In the genomic region with DNA sequence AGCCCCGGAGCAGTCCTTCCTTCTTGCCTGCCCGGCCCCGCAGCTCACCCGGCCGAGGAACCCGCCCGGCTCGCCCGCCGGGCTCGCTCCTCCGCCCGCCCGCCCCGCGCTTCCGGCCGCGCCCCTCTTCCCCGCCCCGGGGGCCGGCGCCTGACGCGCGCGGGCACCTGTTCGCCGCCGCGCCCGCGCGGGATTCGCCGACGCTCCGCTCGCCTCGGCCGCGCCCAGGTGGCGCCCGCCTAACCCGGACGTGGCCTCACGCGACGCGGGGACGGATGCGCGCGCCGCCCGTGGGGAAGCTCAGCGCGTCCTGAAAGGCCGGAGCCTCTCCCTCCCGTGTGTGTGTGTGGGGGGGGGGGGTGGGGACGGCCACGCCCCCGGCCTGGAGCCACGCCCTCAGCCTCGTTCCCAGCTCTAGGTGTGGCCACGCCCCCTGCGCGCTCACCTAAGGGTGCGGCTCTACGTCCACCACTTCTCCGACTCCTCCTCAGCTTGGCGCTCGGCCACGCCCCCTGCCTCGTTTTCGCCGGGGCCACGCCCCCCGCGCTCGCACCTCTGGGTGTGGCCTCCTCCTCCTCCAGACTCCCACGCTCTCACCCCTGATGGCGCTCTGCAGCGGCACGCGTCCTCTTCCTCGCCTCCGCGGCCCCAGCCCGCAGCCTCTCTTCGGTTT, we compare ENCODE assay signal across 8 mouse cellular contexts. TPM values are rescaled to one million over a fixed set of nuclear protein-coding genes. Genes with fewer than 3 reads are reported as not detected.
A peak's percentile ranks its signal among the peaks of the same experiment; 100 is the strongest.
DNase-seq lines count a peak whose midpoint lies in the region; ATAC-seq and TF ChIP-seq lines count a peak whose summit lies in the region.

No protein-coding gene starts in this region.

- peak overlapping the region; percentile 86 for H3K4me2 ChIP-seq in heart, postnatal 0 days (ENCODE audit: low read depth, low read length)
- H3K4me2 ChIP-seq in liver, embryonic 15.5 days: peak overlapping the region; percentile 89
- H3K4me2 ChIP-seq in neural tube, embryonic 13.5 days: peak overlapping the region; percentile 71

- TF ChIP-seq EP300 in heart, postnatal 0 days (IDR thresholded peaks at IDR 0.05; ENCODE audit: low read depth): no peak

- H3K27me3 ChIP-seq in heart, postnatal 0 days (ENCODE audit: control insufficient read depth, insufficient read depth, low read length): peaks cover 44% of the 10 kb centered on the region
- peaks cover 54% of the 10 kb centered on the region for H3K27me3 ChIP-seq in liver, embryonic 15.5 days
- peaks cover 22% of the 10 kb centered on the region for H3K27me3 ChIP-seq in neural tube, embryonic 13.5 days

- peak; percentile 90 for ATAC-seq in CD4-positive, CD25-positive, alpha-beta regulatory T cell, adult 4 months
- ATAC-seq in heart, postnatal 0 days (ENCODE audit: insufficient read depth, low read depth): peak; percentile 53
- ATAC-seq in liver, embryonic 15.5 days (ENCODE audit: insufficient read depth): peak; percentile 79
- peak; percentile 89 for ATAC-seq in neural tube, embryonic 13.5 days (ENCODE audit: low read depth)

- no peak for TF ChIP-seq CTCF in heart, postnatal 0 days (IDR thresholded peaks at IDR 0.05; ENCODE audit: low read depth)

- peak; percentile 60 for DNase-seq in c-Kit-negative CD71-positive TER-119-positive erythroid progenitor cells, embryonic 14.5 days (ENCODE audit: low read depth, low spot score)
- peak; percentile 50 for DNase-seq in fat pad, adult 2 months (ENCODE audit: extremely low read depth, low read depth, low spot score)
- DNase-seq in heart, postnatal 0 days (ENCODE audit: low spot score): peak; percentile 8
- DNase-seq in kidney, postnatal 4 days: peak; percentile 93 to 96
- peak; percentile 92 for DNase-seq in telencephalon, adult 2 months (ENCODE audit: low read depth, low spot score)

- H3K4me3 ChIP-seq in heart, postnatal 0 days (ENCODE audit: low read depth, low read length): peak overlapping the region; percentile 50
- H3K4me3 ChIP-seq in liver, embryonic 15.5 days (replicated peaks): peak overlapping the region; percentile 60
- peak overlapping the region; percentile 78 for H3K4me3 ChIP-seq in neural tube, embryonic 13.5 days

- peaks cover 6% of the 10 kb centered on the region for H3K4me1 ChIP-seq in heart, postnatal 0 days (ENCODE audit: control insufficient read depth, insufficient read depth)
- peaks cover 21% of the 10 kb centered on the region for H3K4me1 ChIP-seq in liver, embryonic 15.5 days (replicated peaks)
- H3K4me1 ChIP-seq in neural tube, embryonic 13.5 days (replicated peaks): peaks cover 24% of the 10 kb centered on the region

- no peaks in the 10 kb centered on the region for H3K36me3 ChIP-seq in heart, postnatal 0 days (replicated peaks; ENCODE audit: control insufficient read depth, insufficient read depth, low read length)
- no peaks in the 10 kb centered on the region for H3K36me3 ChIP-seq in liver, embryonic 15.5 days (replicated peaks)
- no peaks in the 10 kb centered on the region for H3K36me3 ChIP-seq in neural tube, embryonic 13.5 days

- under 1% methylated on average over 79 of the region's 91 CpGs for WGBS in heart, postnatal 0 days
- under 1% methylated on average over 75 of the region's 91 CpGs for WGBS in liver, embryonic 15.5 days (ENCODE audit: insufficient replicate concordance)
- WGBS in neural tube, embryonic 13.5 days: under 1% methylated on average over 63 of the region's 91 CpGs

- H3K9ac ChIP-seq in heart, postnatal 0 days (replicated peaks; ENCODE audit: low read depth, low read length): no peak overlapping the region
- no peak overlapping the region for H3K9ac ChIP-seq in liver, embryonic 15.5 days
- peak overlapping the region; percentile 90 for H3K9ac ChIP-seq in neural tube, embryonic 13.5 days

- no peak overlapping the region for H3K27ac ChIP-seq in heart, postnatal 0 days (ENCODE audit: low read depth)
- 0 out of 2 replicates have a peak overlapping the region, but pooled peaks have one; percentile 38 for H3K27ac ChIP-seq in liver, embryonic 15.5 days (replicated peaks)
- peak overlapping the region; percentile 98 for H3K27ac ChIP-seq in neural tube, embryonic 13.5 days (replicated peaks)

- no peaks in the 10 kb centered on the region for H3K9me3 ChIP-seq in heart, postnatal 0 days (replicated peaks; ENCODE audit: control insufficient read depth, low read length)
- H3K9me3 ChIP-seq in liver, embryonic 15.5 days (replicated peaks): no peaks in the 10 kb centered on the region
- H3K9me3 ChIP-seq in neural tube, embryonic 13.5 days: no peaks in the 10 kb centered on the region

RNA-seq across cellular contexts. Expression of a gene that starts 0.9 kb away (rescaled TPM):
- 10 to 100 TPM; 15.7 to 17.7 TPM for polyA plus RNA-seq in CD4-positive, CD25-positive, alpha-beta regulatory T cell, adult 4 months (2017; shearing (Covaris generic))
- 6.9 and 10.7 TPM in 2 replicates for total RNA-seq in heart, postnatal 0 days (2014; rRNA removed; ENCODE audit: low replicate concordance)
- polyA plus RNA-seq in heart, postnatal 0 days (2015; fragmentation: Nextera tagmentation; extraction: Ambion mirVana): 9.0 and 9.6 TPM in 2 replicates
- polyA plus RNA-seq in liver, embryonic 15.5 days (2015; fragmentation: Nextera tagmentation; extraction: Ambion mirVana): 2.1 and 2.4 TPM in 2 replicates
- polyA plus RNA-seq in neural tube, embryonic 13.5 days (2015; fragmentation: Nextera tagmentation; extraction: Ambion mirVana): 23.0 and 24.2 TPM in 2 replicates

Comparison
In these comparisons a context has a peak if more than half of its experiments do, and no peak if none do; other contexts are left out.
1. DNase-seq: peak in every context shown above with its lines; median percentile 94 in kidney, postnatal 4 days; 92 in telencephalon, adult 2 months; 60 in c-Kit-negative CD71-positive TER-119-positive erythroid progenitor cells, embryonic 14.5 days; 50 in fat pad, adult 2 months; 8 in heart, postnatal 0 days.